Mouse (Mus musculus): ENCODE measurements at regions not wholly inside any gene's neighbourhood (a gene's known extent, or its start where the extent isn't known, plus 50 kb on each side); places are given as distances from the start of the nearest gene placed in this dataset.

DNA sequence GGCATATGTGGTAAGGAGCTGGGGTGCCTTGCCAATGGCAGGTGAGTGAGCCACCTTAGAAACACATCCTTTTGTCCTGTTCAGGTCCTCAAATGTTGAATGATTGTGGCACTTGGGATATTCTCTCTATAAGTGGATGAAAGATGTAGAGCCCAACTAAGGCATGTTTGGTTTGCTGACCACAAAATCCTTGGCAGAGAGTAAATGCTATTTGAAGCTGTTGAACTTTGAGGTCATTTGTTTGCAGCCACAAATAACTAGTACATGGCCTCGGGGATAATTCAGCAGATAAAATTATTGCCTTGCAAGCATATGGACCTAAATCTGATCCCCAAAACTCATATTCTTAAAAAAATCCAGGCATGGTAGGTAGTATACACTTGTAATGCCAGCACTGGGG lies 281.2 kb downstream of the Cd47 start:
- DNase-seq (ENCODE audit: low read depth, low spot score), result no peak

DNA sequence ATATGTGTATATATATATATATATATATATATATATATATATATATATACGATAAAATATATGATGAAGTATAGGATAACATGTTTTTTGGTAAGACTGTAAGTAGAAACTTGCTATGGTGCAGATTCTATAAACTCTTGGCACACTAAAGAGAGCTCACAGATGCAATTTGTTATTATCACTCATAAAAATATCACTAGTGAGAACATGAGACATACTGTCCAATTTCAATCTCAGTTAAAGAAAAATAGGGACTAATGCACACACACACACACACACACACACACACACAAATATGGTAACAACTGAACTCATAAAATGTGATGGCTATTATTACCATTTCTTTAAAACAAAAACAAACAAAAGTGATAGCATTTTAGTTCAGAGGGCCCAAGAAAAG lies 292.0 kb downstream of the Cd47 start:
- DNase-seq (ENCODE audit: low read depth, low spot score), result no peak

DNA sequence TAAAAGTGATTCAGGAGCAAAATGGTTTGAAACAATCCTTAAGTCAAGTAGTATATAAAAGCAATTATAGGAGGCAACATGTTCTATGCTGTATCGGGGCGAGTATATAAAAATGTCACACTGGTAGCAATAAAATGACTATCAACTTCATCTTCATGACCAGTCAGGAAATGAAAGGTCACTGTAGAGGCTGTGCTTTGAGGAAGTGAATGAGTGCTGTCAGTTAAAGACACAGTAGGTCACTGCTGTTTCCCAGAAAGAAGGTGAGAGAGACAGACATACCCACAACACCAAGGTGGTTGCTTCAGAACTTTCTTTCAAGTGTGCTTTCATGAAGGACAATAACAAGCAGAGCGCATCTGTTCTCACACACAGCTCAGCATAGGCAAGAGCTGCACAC lies 292.4 kb downstream of the Cd47 start:
- no peak for DNase-seq (ENCODE audit: low read depth, low spot score)

DNA sequence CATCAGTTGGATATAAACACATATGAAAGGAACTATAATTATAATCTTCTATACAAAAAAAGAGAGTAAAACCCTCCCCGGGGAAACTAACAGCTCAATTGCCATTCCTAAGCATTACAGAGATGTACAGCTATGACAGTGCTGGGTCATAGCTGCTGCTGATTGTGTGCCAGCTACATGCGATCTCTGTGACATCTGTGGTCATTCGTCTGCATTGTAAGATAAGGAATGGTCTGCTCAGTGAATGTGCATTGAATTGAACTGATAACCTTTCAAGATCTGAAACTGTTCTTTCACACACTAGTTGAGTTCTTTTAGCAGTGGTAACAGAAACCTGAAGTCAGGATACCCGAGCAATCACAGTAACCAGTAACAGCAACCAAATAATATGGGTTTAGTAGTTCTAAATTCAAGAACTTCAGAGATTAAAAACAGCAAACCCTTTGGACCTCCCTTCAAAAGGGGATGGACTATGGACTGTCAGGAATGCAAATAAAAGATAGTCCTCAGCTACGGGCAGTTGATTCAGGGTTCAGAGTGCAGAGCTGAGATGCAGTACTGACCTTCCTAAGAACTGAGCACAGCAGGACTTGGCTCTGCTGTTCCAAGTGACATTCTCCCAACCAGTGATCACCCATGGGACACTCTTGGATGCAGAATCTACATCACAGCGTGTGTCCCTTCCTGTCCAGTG lies 295.7 kb downstream of the Cd47 start:
- no peak for DNase-seq (ENCODE audit: low read depth, low spot score)

DNA sequence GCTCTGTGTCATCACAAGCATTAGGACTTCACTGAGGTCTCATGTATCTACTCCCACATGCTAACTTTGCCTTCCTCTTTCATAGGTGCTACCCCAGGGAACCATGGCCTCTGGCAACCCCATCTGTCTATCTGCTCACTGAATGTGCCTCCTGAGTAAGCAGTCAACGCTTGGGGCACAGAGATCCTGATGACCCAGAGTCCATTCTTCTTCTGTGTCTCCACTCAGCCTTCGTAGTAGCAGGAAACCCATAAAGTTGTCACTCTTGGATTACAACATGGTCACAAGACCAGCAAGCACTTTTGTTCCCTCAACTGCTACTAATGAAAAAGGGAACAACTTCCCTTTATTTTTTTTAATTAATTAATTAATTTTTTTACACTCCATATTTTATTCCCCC lies 296.2 kb downstream of the Cd47 start:
- DNase-seq (ENCODE audit: low read depth, low spot score), result no peak

DNA sequence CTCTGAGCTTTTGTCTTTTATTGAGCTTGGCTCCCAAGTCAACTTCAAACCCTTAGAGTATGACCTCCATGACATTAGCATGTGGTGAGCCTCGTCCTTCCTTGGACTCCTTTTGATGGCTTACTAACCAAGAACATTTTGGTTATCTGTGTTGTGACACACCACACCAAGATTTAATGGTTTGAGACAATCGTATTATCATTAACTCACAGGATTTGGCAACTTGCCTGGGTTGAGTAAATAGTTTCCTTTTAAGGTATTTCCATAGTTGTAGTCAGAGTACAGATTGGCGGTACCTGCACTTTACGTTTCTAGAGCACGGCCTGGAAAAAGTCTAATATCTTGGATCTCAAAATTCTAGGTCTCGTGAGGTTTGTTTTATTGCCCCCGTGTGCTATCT lies 303.0 kb downstream of the Cd47 start:
- DNase-seq (ENCODE audit: low read depth, low spot score), result no peak

DNA sequence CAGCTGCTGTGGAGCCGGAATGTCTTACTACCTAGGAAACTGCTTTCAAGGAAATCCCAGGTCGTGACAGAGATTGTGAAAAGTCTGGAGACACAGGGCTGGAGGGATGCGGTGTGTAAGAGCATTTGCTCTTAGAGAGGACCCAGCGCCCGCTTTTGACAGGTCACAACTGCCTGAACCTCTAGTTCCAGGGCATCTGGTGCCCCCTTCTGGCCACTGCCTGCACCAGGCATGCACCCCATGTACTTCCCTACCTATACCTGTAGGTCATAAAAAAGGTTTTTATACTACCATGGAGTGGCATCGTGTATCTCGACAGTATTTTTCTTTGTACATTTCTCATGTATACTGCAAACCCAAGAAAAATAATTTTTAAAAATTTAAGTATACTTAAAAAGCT lies 314.0 kb downstream of the Bbx start:
- no peak for DNase-seq (ENCODE audit: low read depth, low spot score)

DNA sequence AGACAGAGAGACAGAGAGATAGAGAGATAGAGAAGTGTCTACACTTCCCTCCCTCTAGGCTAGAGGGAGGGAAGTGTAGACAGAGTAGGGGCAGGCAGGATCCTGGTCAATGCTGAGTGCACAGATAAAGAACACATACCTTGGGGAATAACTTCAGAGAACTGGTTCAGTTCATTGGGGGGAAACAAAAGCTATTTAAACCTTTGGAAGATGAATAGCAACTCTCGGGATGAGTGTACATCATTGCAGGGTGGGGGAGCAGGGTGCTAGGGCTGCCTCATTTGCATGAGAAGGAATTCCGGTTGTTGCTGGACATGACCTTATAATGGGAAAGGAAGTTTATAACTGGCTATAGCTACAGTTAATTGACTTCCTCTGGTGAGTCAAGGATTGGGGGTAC lies 309.7 kb downstream of the Bbx start:
- DNase-seq (ENCODE audit: low read depth, low spot score), result no peak

DNA sequence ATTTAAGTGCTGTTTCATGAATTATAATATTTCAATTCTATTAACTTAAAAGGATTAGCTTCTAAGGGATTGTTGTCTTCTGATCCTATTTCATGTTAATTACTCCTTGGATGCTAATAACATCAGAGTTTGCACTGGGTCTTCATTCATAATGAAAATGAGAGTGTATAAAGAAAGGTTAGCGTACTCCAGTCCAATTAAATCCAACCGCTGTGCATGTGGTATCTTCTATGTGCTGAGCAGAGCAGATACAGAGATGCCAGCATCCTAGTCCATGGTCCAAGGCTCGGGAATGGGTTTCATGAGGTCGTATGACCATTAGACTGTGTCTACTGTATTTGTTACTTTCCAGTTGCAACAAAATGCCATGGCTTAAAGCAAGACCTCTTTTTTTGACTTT lies 307.5 kb downstream of the Bbx start:
- no peak for DNase-seq (ENCODE audit: low read depth, low spot score)

DNA sequence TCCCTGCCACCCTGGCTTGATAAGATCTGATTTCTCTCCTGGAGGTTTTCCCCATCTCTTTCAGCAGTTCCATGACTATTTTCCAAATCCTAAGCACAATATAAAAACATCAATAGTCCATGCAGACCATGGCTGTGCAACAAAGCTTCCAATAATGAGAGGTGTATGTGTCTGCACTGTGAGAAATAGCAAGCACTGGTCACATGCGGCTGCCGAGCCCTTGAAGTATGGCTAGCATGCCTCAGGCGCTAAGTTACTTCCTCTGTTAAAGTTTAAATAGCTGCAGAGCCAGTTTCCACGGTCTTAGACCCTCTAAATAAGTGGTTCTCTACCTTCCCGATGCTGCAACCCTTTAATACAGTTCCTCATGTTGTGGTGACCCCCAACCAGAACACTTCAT lies 306.6 kb downstream of the Bbx start:
- DNase-seq (ENCODE audit: low read depth, low spot score), result no peak

DNA sequence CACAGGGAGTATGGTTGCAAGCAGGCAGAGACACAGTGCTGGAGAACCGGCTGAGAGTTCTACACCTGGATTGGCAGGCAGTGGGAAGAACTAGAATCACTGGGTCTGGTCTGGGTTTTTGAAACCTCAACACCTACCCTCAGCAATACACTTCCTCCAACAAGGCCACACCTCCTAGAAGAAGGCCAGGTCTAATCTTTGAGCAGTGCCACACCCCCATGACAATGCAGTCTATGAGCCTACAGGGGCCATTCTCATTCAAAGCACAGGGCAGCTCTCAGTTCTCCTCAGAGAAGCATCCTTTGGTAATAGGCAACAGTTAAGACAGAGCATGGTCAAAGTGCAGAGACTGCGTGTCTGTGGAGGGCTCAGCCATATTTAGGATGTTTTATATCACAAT lies 300.8 kb downstream of the Bbx start:
- no peak for DNase-seq (ENCODE audit: low read depth, low spot score)

Data from skeletal muscle tissue, adult 2 months (tissue).